Mouse (Mus musculus): Measurements from ENCODE around the gene Msmb. TPM values are rescaled to one million over a fixed set of nuclear protein-coding genes. Genes with fewer than 3 reads are reported as not detected.

Gene Msmb
- total and polyA plus RNA-seq, 3 experiments, result not detected

DNA sequence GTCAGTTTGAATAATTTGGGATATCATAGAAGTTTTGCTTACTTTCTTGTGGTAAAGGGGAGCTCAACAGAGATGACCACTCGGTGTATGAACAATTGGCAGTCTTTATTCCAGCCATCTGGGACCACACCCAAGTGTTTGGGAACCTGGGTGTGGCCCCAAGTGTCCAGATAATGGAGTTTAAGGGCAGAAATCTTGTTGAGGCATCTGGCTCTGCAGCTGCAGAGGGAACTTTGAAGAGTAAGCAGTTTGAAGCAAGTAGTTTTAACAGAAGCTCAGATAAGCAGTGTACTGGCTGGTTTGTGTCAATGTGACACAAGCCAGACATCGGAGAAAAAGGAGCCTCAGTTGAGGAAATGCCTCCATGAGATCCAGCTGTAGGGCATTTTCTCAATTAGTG, 7.5 kb upstream of the Msmb start:
- Histone ChIP-seq H3K9me3 (replicated peaks; ENCODE audit: insufficient read depth, low read length) (no peaks in the 10 kb centered on the region), H3K36me3 (ENCODE audit: control insufficient read depth in 1 of 2, insufficient read depth in 2 of 2, low read length in 2 of 2) (peaks cover 0 to 36% of the 10 kb centered on the region in 2 experiments; a peak in 2 of 4 replicates), H3K4me1 (ENCODE audit: control insufficient read depth in 1 of 2, insufficient read depth in 2 of 2, low read length in 2 of 2) (peaks cover 29 to 44% of the 10 kb centered on the region in 2 experiments), H3K27ac (ENCODE audit: control insufficient read depth, low read depth, low read length) (peak overlapping the region; percentile 52), H3K9ac (ENCODE audit: control insufficient read depth, low read depth, low read length, poor library complexity, severe bottlenecking) (no peak overlapping the region), H3K79me2 (ENCODE audit: control insufficient read depth, insufficient read depth, low read length, poor library complexity) (no peaks in the 10 kb centered on the region), H3K27me3 (ENCODE audit: control insufficient read depth in 1 of 2, insufficient read depth in 2 of 2, low read length in 2 of 2) (no peaks in the 10 kb centered on the region), H3K4me3 (ENCODE audit: control insufficient read depth in 1 of 2, insufficient read depth in 1 of 2, low read depth in 2 of 2, low read length in 2 of 2) (peak overlapping the region in 1 of 2 experiments; percentile 47; a peak in 2 of 4 replicates)
- DNase-seq (ENCODE audit: low read depth, low spot score), result peak; percentile 65
- TF ChIP-seq TCF12 (IDR thresholded peaks at IDR 0.05; ENCODE audit: low read depth, low read length), result peak; percentile 93
- peak; percentile 90 for TF ChIP-seq ETS1 (IDR thresholded peaks at IDR 0.05; ENCODE audit: low read depth, low read length)
- no peak for TF ChIP-seq CTCF (IDR thresholded peaks at IDR 0.05 in 2 of 3, conservative IDR thresholded peaks at IDR 0.05 in 1 of 3; ENCODE audit: control insufficient read depth in 1 of 3, insufficient read depth in 1 of 3, low read depth in 2 of 3, low read length in 3 of 3, poor library complexity in 1 of 3, severe bottlenecking in 1 of 3)
- TF ChIP-seq POLR2AphosphoS2 (IDR thresholded peaks at IDR 0.05; ENCODE audit: low read length), result no peak
- no peak for TF ChIP-seq TBP (IDR thresholded peaks at IDR 0.05; ENCODE audit: low read depth, low read length)
- no peak for TF ChIP-seq NRF1 (IDR thresholded peaks at IDR 0.05; ENCODE audit: insufficient read depth, low read depth, low read length, poor library complexity, severe bottlenecking)
- TF ChIP-seq GABPA (IDR thresholded peaks at IDR 0.05; ENCODE audit: low read depth, low read length), result no peak
- TF ChIP-seq MAX (IDR thresholded peaks at IDR 0.05; ENCODE audit: low read length), result no peak
- no peak for TF ChIP-seq E2F4 (IDR thresholded peaks at IDR 0.05; ENCODE audit: borderline replicate concordance, low read depth, low read length)
- TF ChIP-seq USF1 (IDR thresholded peaks at IDR 0.05; ENCODE audit: low read depth, low read length), result no peak
- TF ChIP-seq KAT2A (conservative IDR thresholded peaks at IDR 0.05; ENCODE audit: low read depth, low read length), result no peak
- no peak for TF ChIP-seq SMC3 (IDR thresholded peaks at IDR 0.05; ENCODE audit: low read depth, low read length)
- TF ChIP-seq CHD1 (IDR thresholded peaks at IDR 0.05; ENCODE audit: low read depth, low read length), result no peak
- no peak for TF ChIP-seq RAD21 (IDR thresholded peaks at IDR 0.05; ENCODE audit: low read depth, low read length)
- TF ChIP-seq MXI1 (IDR thresholded peaks at IDR 0.05; ENCODE audit: low read depth, low read length), result no peak
- TF ChIP-seq ZKSCAN1 (IDR thresholded peaks at IDR 0.05; ENCODE audit: low read depth, low read length), result no peak
- TF ChIP-seq POLR2A (IDR thresholded peaks at IDR 0.05; ENCODE audit: control insufficient read depth in 1 of 2, insufficient read depth in 1 of 2, low read depth in 1 of 2, low read length in 2 of 2, poor library complexity in 1 of 2), result no peak
- TF ChIP-seq MYB (IDR thresholded peaks at IDR 0.05; ENCODE audit: low read depth, low read length), result peak; percentile 64; the same call in 1 of the 2 replicates
- TF ChIP-seq BHLHE40 (IDR thresholded peaks at IDR 0.05; ENCODE audit: borderline replicate concordance, low read depth, low read length), result no peak; the same call in 1 of the 2 replicates
- no peak for TF ChIP-seq MAZ (IDR thresholded peaks at IDR 0.05; ENCODE audit: low read depth, low read length)
- no peak for TF ChIP-seq NELFE (IDR thresholded peaks at IDR 0.05; ENCODE audit: low read depth, low read length)
- TF ChIP-seq MAFK (IDR thresholded peaks at IDR 0.05; ENCODE audit: borderline replicate concordance, low read depth, low read length), result peak; percentile 60
- no peak for TF ChIP-seq CHD2 (IDR thresholded peaks at IDR 0.05; ENCODE audit: low read length)
- TF ChIP-seq SIN3A (IDR thresholded peaks at IDR 0.05; ENCODE audit: low read length), result peak; percentile 57; the same call in 1 of the 2 replicates
- peak; percentile 81 for TF ChIP-seq GATA1 (IDR thresholded peaks at IDR 0.05; ENCODE audit: low read depth, low read length)
- no peak for TF ChIP-seq JUND (IDR thresholded peaks at IDR 0.05; ENCODE audit: low read depth, low read length)
- TF ChIP-seq HCFC1 (IDR thresholded peaks at IDR 0.05; ENCODE audit: low read depth, low read length), result no peak
- TF ChIP-seq TAL1 (IDR thresholded peaks at IDR 0.05; ENCODE audit: low read length), result peak; percentile 56
- no peak; the same call in 1 of the 2 replicates for TF ChIP-seq ZNF384 (IDR thresholded peaks at IDR 0.05; ENCODE audit: low read depth, low read length)
- no peak for TF ChIP-seq MEF2A (IDR thresholded peaks at IDR 0.05; ENCODE audit: extremely low read depth, insufficient replicate concordance, low read depth, low read length, poor library complexity, severe bottlenecking)
- no peak for TF ChIP-seq POLR2AphosphoS5 (IDR thresholded peaks at IDR 0.05; ENCODE audit: borderline replicate concordance, low read depth, low read length)
- TF ChIP-seq UBTF (IDR thresholded peaks at IDR 0.05; ENCODE audit: borderline replicate concordance, insufficient read depth, low read depth, low read length), result no peak
- no peak for TF ChIP-seq MYC (IDR thresholded peaks at IDR 0.05; ENCODE audit: low read depth, low read length)
- TF ChIP-seq EP300 (IDR thresholded peaks at IDR 0.05; ENCODE audit: low read depth in 1 of 2, low read length in 2 of 2), result peak; percentile 80 to 84
- no peak for TF ChIP-seq ZC3H11A (IDR thresholded peaks at IDR 0.05; ENCODE audit: low read depth, low read length)
- no peak for TF ChIP-seq ZMIZ1 (IDR thresholded peaks at IDR 0.05; ENCODE audit: low read depth, low read length)
- no peak for TF ChIP-seq USF2 (IDR thresholded peaks at IDR 0.05; ENCODE audit: borderline replicate concordance in 1 of 2, insufficient read depth in 1 of 2, low read depth in 1 of 2, low read length in 2 of 2)
- no peak for TF ChIP-seq ELF1 (IDR thresholded peaks at IDR 0.05; ENCODE audit: low read depth, low read length)
